Mouse (Mus musculus) layer of hippocampus, postnatal 10 days (tissue): ENCODE data around the gene Plppr4. TPM values are rescaled to one million over a fixed set of nuclear protein-coding genes. Genes with fewer than 3 reads are reported as not detected.

Experiments used
- DNase-seq, 2 experiments: peaks; one replicate each; pipeline ENCODE4 v3.0.0; 2021; ENCODE audit warnings: low spot score in 2 of 2
- microRNA-seq, 2 experiments: library from miRNA; unstranded; fragments of <30 nt; microRNA quantifications; one replicate each; pipeline ENCODE4 v1.2.0; 2021
- total RNA-seq, 2 experiments: library from RNA; stranded (reverse); gene quantifications; 2 replicates each; pipeline ENCODE4 v1.2.3; 2021

Gene Plppr4
- total RNA-seq, 2 experiments from 2014 or later, result 292 to 323 TPM

GRCm38 (mm10) chr3:117297735-117298134 is 62.9 kb downstream of the Plppr4 start:
- DNase-seq, result no peak

- DNase-seq, result no peak
Observed at GRCm38 (mm10) chr3:117294308-117294925, 66.3 kb downstream of the Plppr4 start.

Small RNA genes lying within 50 kb of the gene (microRNA-seq; reads per million reads assigned to microRNA genes)
- 0 reads per million in 2 experiments for gene Gm22408

Other genes starting within 250 kb of the Plppr4 start
- gene Plppr5, start 214.0 kb upstream of the Plppr4 start, total RNA-seq, result 10 to 100 TPM; 60.2 to 62.7 TPM